Mouse (Mus musculus) neural tube, embryonic 12.5 days (tissue): ENCODE measurements at regions not wholly inside any gene's neighbourhood (a gene's known extent, or its start where the extent isn't known, plus 50 kb on each side); places are given as distances from the start of the nearest gene placed in this dataset.
"Not testable (repeated sequence)": the region's sequence is repeated elsewhere in the genome, so short reads cannot be mapped to it uniquely, and the experiment has no call there.

Source experiments
- ATAC-seq: fragments of 200-750 bp; cut with Nextera tagmentation; 2 replicates; pipeline ENCODE4 v1.8.0; 2017; ENCODE audit warnings: low read depth, mild to moderate bottlenecking, moderate TSS enrichment, moderate library complexity; ENCODE audit not compliant: low FRiP score
- H3K27ac ChIP-seq: fragments of 300-500 bp; sonication (generic); 2 replicates; pipeline ENCODE4 v1.5.1; 2016
- H3K27me3 ChIP-seq: fragments of 300-500 bp; sonication (generic); replicated peaks from 2 replicates; pipeline ENCODE4 v1.6.1; 2016; ENCODE audit warnings: mild to moderate bottlenecking
- H3K36me3 ChIP-seq: fragments of 300-500 bp; sonication (generic); 2 replicates; pipeline ENCODE4 v1.6.1; 2016; ENCODE audit warnings: mild to moderate bottlenecking
- H3K4me1 ChIP-seq: fragments of 300-500 bp; sonication (generic); 2 replicates; pipeline ENCODE4 v1.6.1; 2016
- H3K4me2 ChIP-seq: fragments of 300-500 bp; sonication (generic); replicated peaks from 2 replicates; pipeline ENCODE4 v1.6.1; 2016; ENCODE audit warnings: mild to moderate bottlenecking
- H3K4me3 ChIP-seq: fragments of 300-500 bp; sonication (generic); 2 replicates; pipeline ENCODE4 v1.5.1; 2016
- H3K9ac ChIP-seq: fragments of 300-500 bp; sonication (generic); 2 replicates; pipeline ENCODE4 v1.6.1; 2016; ENCODE audit warnings: mild to moderate bottlenecking
- H3K9me3 ChIP-seq: fragments of 300-500 bp; sonication (generic); 2 replicates; pipeline ENCODE4 v1.6.1; 2016; ENCODE audit warnings: mild to moderate bottlenecking
- WGBS: fragments of 180-500 bp; shearing (Covaris S2); methylation state at CpG from one replicate; pipeline ENCODE4 v1.1.7; 2016; 5-methylcytosine and 5-hydroxymethylcytosine counted together

- H3K4me3 ChIP-seq, result no peak overlapping the region
- H3K4me1 ChIP-seq, result no peaks in the 10 kb centered on the region
- H3K4me2 ChIP-seq, result no peak overlapping the region
- no peaks in the 10 kb centered on the region for H3K27me3 ChIP-seq
- no peaks in the 10 kb centered on the region for H3K36me3 ChIP-seq
- 0 out of 2 replicates have a peak, but pooled peaks cover 4% of the 10 kb centered on the region for H3K9me3 ChIP-seq
- no peak overlapping the region for H3K27ac ChIP-seq
- no peak for ATAC-seq
- WGBS, result 82% methylated on average over 7 of the region's 7 CpGs
- no peak overlapping the region for H3K9ac ChIP-seq
Observed at GRCm38 (mm10) chr3:16751764-16752485, 745.7 kb upstream of the Gm5150 start.

- H3K4me2 ChIP-seq, result no peak overlapping the region
- no peaks in the 10 kb centered on the region for H3K27me3 ChIP-seq
- H3K27ac ChIP-seq, result no peak overlapping the region
- ATAC-seq, result no peak
- no peak overlapping the region for H3K9ac ChIP-seq
- no peak overlapping the region for H3K4me3 ChIP-seq
- no peaks in the 10 kb centered on the region for H3K36me3 ChIP-seq
- WGBS, result 64% methylated on average over 5 of the region's 5 CpGs
- no peaks in the 10 kb centered on the region for H3K4me1 ChIP-seq
- H3K9me3 ChIP-seq, result no peaks in the 10 kb centered on the region
Observed at GRCm38 (mm10) chr3:16733936-16734330, 727.7 kb upstream of the Gm5150 start.

GRCm38 (mm10) chr3:16733295-16733935 is 727.2 kb upstream of the Gm5150 start:
- H3K27ac ChIP-seq, result no peak overlapping the region
- H3K36me3 ChIP-seq, result no peaks in the 10 kb centered on the region
- 69% methylated on average over 2 of the region's 2 CpGs for WGBS
- no peaks in the 10 kb centered on the region for H3K9me3 ChIP-seq
- H3K4me2 ChIP-seq, result no peak overlapping the region
- H3K4me3 ChIP-seq, result no peak overlapping the region
- H3K9ac ChIP-seq, result no peak overlapping the region
- no peaks in the 10 kb centered on the region for H3K27me3 ChIP-seq
- ATAC-seq, result peak; percentile 48; the same call in 1 of the 2 replicates
- H3K4me1 ChIP-seq, result no peaks in the 10 kb centered on the region

- WGBS, result 91% methylated on average over 6 of the region's 6 CpGs
- H3K4me3 ChIP-seq, H3K27ac ChIP-seq, H3K36me3 ChIP-seq, ATAC-seq, H3K9ac ChIP-seq, H3K4me2 ChIP-seq, H3K4me1 ChIP-seq, H3K27me3 ChIP-seq, H3K9me3 ChIP-seq: not testable (repeated sequence)
Observed at GRCm38 (mm10) chr3:16724371-16725100, 718.3 kb upstream of the Gm5150 start.

- no peaks in the 10 kb centered on the region for H3K27me3 ChIP-seq
- H3K27ac ChIP-seq, result no peak overlapping the region
- H3K36me3 ChIP-seq, result no peaks in the 10 kb centered on the region
- no peak overlapping the region for H3K4me2 ChIP-seq
- H3K4me3 ChIP-seq, result no peak overlapping the region
- no peaks in the 10 kb centered on the region for H3K4me1 ChIP-seq
- 84% methylated on average over 1 of the region's 1 CpGs for WGBS
- H3K9me3 ChIP-seq, result no peaks in the 10 kb centered on the region
- H3K9ac ChIP-seq, result no peak overlapping the region
- no peak for ATAC-seq
Observed at GRCm38 (mm10) chr3:16723631-16724030, 717.4 kb upstream of the Gm5150 start.

- Histone ChIP-seq H3K36me3 (no peaks in the 10 kb centered on the region), H3K27ac (no peak overlapping the region), H3K4me1 (no peaks in the 10 kb centered on the region), H3K9ac (no peak overlapping the region), H3K4me2 (no peak overlapping the region), H3K4me3 (no peak overlapping the region), H3K9me3 (no peaks in the 10 kb centered on the region), H3K27me3 (no peaks in the 10 kb centered on the region)
- no peak for ATAC-seq
- WGBS, result 70% methylated on average over 1 of the region's 1 CpGs
Observed at GRCm38 (mm10) chr3:16690955-16691354, 684.7 kb upstream of the Gm5150 start.

- WGBS, result 70% methylated on average over 1 of the region's 1 CpGs
Observed at GRCm38 (mm10) chr3:16688973-16689372, 682.7 kb upstream of the Gm5150 start.

GRCm38 (mm10) chr3:16657566-16657965 is 651.3 kb upstream of the Gm5150 start:
- H3K36me3 ChIP-seq, result no peaks in the 10 kb centered on the region
- H3K4me2 ChIP-seq, result no peak overlapping the region
- H3K9me3 ChIP-seq, result no peaks in the 10 kb centered on the region
- 62% methylated on average over 1 of the region's 1 CpGs for WGBS
- no peak overlapping the region for H3K27ac ChIP-seq
- H3K9ac ChIP-seq, result no peak overlapping the region
- H3K4me3 ChIP-seq, result no peak overlapping the region
- H3K27me3 ChIP-seq, result no peaks in the 10 kb centered on the region
- no peaks in the 10 kb centered on the region for H3K4me1 ChIP-seq
- no peak for ATAC-seq

More at GRCm38 (mm10) chr3:16688973-16689372, 682.7 kb upstream of the Gm5150 start:
- Histone ChIP-seq H3K9me3 (no peaks in the 10 kb centered on the region), H3K4me1 (no peaks in the 10 kb centered on the region), H3K27me3 (no peaks in the 10 kb centered on the region), H3K36me3 (no peaks in the 10 kb centered on the region), H3K4me3 (no peak overlapping the region), H3K9ac (no peak overlapping the region), H3K27ac (no peak overlapping the region), H3K4me2 (no peak overlapping the region)
- ATAC-seq, result no peak
